Mouse (Mus musculus): ENCODE data around the gene Col6a4.

DNA sequence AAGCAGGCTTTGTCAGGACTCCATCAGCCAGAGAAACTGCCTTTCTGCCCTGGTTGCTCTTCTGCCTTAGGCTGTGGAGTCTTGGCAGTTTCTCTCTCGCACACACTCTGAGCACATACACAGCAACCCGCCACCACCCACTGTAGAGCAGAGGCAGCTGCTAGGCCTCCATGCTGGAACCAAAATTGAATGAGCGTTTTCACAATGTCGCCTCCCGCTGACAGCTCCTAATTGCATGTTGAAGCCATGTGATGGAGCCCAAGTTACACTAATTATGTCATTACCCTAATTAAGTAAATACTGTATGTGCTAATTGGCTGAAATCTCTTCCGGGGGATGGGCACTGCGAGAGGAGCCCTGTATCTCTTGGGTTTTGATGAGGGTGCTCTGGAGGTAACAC, 47.6 kb upstream of the Col6a4 start:
- TF ChIP-seq CTCF (IDR thresholded peaks at IDR 0.05; ENCODE audit: low read depth, low read length) (no peak), POLR2A (IDR thresholded peaks at IDR 0.05; ENCODE audit: borderline replicate concordance, low read depth, low read length) (no peak)

Data from bone marrow macrophage, adult 2 months (primary cell).